ENCODE assay signal across 29 mouse cellular contexts in genomic region chr16:76483419-76483818, GRCm38 (mm10).
"Had no signal": no experiment of that assay in that cellular context is flagged by ENCODE, and none has a peak within 500 bp of the region (broad histone marks: within the 10 kb centered on the region; RNA-seq: fewer than 3 reads in every experiment).

No protein-coding gene starts in this region.

- ATAC-seq: forebrain, embryonic 13.5 days; forebrain, embryonic 14.5 days; forebrain, embryonic 15.5 days; forebrain, embryonic 16.5 days; forebrain, postnatal 0 days had no signal

- H3K4me3 ChIP-seq: embryonic facial prominence, embryonic 10.5 days; embryonic facial prominence, embryonic 12.5 days; embryonic facial prominence, embryonic 13.5 days; embryonic facial prominence, embryonic 15.5 days; erythroblast, embryonic 14.5 days; forebrain, embryonic 10.5 days; forebrain, embryonic 12.5 days; forebrain, embryonic 13.5 days; forebrain, embryonic 15.5 days; gastrocnemius, adult 2 months; heart, adult 2 months had no signal

- H3K4me1 ChIP-seq: embryonic facial prominence, embryonic 12.5 days; embryonic facial prominence, embryonic 13.5 days; embryonic facial prominence, embryonic 15.5 days; forebrain, embryonic 10.5 days; forebrain, embryonic 12.5 days; forebrain, embryonic 13.5 days; forebrain, embryonic 15.5 days had no signal

- H3K27ac ChIP-seq: embryonic facial prominence, embryonic 10.5 days; embryonic facial prominence, embryonic 12.5 days; embryonic facial prominence, embryonic 13.5 days; embryonic facial prominence, embryonic 15.5 days; forebrain, embryonic 10.5 days; forebrain, embryonic 12.5 days; forebrain, embryonic 13.5 days; forebrain, embryonic 15.5 days; gastrocnemius, adult 2 months; heart, adult 2 months had no signal

- H3K36me3 ChIP-seq: embryonic facial prominence, embryonic 10.5 days; embryonic facial prominence, embryonic 12.5 days; embryonic facial prominence, embryonic 13.5 days; embryonic facial prominence, embryonic 15.5 days; forebrain, embryonic 10.5 days; forebrain, embryonic 12.5 days; forebrain, embryonic 15.5 days had no signal

- H3K27me3 ChIP-seq: embryonic facial prominence, embryonic 12.5 days; embryonic facial prominence, embryonic 13.5 days; embryonic facial prominence, embryonic 15.5 days; forebrain, embryonic 12.5 days; forebrain, embryonic 13.5 days; forebrain, embryonic 15.5 days had no signal

- H3K4me2 ChIP-seq: embryonic facial prominence, embryonic 12.5 days; embryonic facial prominence, embryonic 13.5 days; embryonic facial prominence, embryonic 15.5 days; forebrain, embryonic 12.5 days; forebrain, embryonic 13.5 days; forebrain, embryonic 15.5 days had no signal

- H3K9ac ChIP-seq: embryonic facial prominence, embryonic 12.5 days; embryonic facial prominence, embryonic 13.5 days; embryonic facial prominence, embryonic 15.5 days; forebrain, embryonic 12.5 days; forebrain, embryonic 13.5 days; forebrain, embryonic 15.5 days; forebrain, postnatal 0 days had no signal

- DNase-seq: cerebellum, adult 2 months; cerebellum, adult 8-10 months; cerebellum, adult 9-10 months; cerebellum, adult 9-11 months; cerebellum, postnatal 10 days; cerebellum, postnatal 14 days; cerebellum, postnatal 25 days; cerebellum, postnatal 36 days; embryo, embryonic 11 days; forebrain, postnatal 0 days; gastrocnemius, adult 2 months; gastrocnemius, postnatal 10 days; gastrocnemius, postnatal 14 days; gastrocnemius, postnatal 25 days; gastrocnemius, postnatal 36 days; heart, adult 11 months; heart, adult 18-20 months; heart, adult 2 months had no signal

- H3K9me3 ChIP-seq: embryonic facial prominence, embryonic 10.5 days; embryonic facial prominence, embryonic 12.5 days; embryonic facial prominence, embryonic 13.5 days; embryonic facial prominence, embryonic 15.5 days; forebrain, embryonic 10.5 days; forebrain, embryonic 12.5 days; forebrain, embryonic 13.5 days; forebrain, embryonic 15.5 days had no signal
